Mouse (Mus musculus): ENCODE measurements around the gene Mcoln2.

- TF ChIP-seq GATA1 (IDR thresholded peaks at IDR 0.05; ENCODE audit: borderline replicate concordance, low read length) (no peak), TAL1 (conservative IDR thresholded peaks at IDR 0.05; ENCODE audit: low read depth, low read length) (no peak)
These were observed 42.9 kb downstream of the Mcoln2 start for GRCm38 (mm10) chr3:146192507-146192906.
